Mouse (Mus musculus) embryonic fibroblast, embryonic 13.5 days (primary cell): Measurements from ENCODE around the gene Rab4a.

Experiments used
- CTCF ChIP-seq: IDR thresholded peaks from 2 replicates; pipeline ENCODE4 v1.5.1; 2011; ENCODE audit warnings: mild to moderate bottlenecking, control low read depth, low read length, moderate library complexity, borderline replicate concordance; ENCODE audit not compliant: insufficient read depth
- POLR2A ChIP-seq: IDR thresholded peaks from 2 replicates; pipeline ENCODE4 v1.6.1; 2011; ENCODE audit warnings: low read depth, mild to moderate bottlenecking, control low read depth, low read length, moderate library complexity

DNA sequence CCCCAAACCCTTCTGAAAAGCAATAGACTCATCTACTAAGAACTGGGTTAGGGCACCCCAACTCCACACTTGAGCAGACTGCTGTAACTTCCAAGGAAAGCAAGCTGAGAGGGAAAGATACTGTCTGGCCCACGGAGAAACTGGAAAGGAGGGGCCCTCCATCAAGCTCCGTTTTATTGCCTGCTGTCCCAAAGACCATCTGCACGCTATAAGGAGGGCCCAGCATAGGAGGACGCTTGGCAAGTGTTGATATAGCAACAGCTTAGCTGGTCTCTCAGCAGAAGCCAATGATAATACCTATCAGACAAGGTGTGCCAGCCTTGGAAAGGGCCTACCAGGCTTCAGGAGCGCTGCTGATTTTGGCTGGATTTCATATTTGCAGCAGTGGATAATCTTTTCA, 45.8 kb downstream of the Rab4a start:
- no peak for TF ChIP-seq POLR2A
- TF ChIP-seq CTCF = no peak
